ENCODE assay signal across 8 mouse cellular contexts in the genomic region with DNA sequence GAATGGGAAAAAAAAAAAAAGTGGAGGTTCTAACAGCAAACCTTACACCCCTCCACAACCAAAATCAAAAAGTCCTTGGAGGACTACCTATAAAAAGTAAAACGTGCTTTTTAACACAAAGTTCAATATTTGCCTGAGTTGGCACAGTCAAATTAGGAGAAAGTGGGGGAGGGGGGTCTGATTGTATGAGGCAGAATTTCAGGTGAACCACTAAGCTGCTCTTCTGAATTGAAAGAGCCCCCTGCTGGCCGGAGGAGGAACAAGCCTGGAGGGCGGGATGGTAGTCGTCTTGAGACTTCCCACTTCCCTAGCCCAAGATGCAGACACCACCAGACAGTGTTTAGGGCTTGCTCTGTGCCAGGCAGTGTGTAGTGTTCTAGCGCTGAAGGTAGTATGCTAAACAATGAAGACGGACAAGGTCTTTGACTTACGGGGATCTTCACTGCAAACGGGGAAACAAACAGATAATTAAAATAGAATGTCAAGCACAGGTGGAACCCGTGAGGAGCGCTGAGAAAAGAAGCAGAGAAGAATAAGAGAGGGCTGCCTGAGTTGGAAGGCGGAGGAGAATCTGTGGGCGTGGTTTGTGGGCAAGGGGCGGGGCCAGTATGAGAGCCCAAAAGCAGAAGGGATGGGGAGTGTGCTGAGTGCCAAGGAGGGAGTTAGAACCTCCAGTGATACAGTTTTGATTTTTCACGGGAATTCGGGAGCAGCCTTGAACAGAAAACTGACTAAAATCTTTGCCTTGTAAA.
DNase-seq lines count a peak whose midpoint lies in the region; ATAC-seq lines count a peak whose summit lies in the region.

No protein-coding gene starts in this region.

- H3K27me3 ChIP-seq in hindbrain, embryonic 16.5 days (replicated peaks; ENCODE audit: control insufficient read depth, insufficient read depth, low read length), result no peaks in the 10 kb centered on the region

- ATAC-seq in hindbrain, embryonic 16.5 days, result peak; percentile 81

- H3K9me3 ChIP-seq in hindbrain, embryonic 16.5 days (ENCODE audit: control insufficient read depth, low read length), result no peaks in the 10 kb centered on the region

- peak; percentile 89 for DNase-seq in NIH3T3 (ENCODE audit: low read depth)
- peak; percentile 72 to 86 for DNase-seq in cerebellum, postnatal 25 days
- DNase-seq in gastrocnemius, adult 18-20 months (ENCODE audit: low spot score), result peak; percentile 80
- peak; percentile 68 for DNase-seq in left cerebral cortex, adult 11 months (ENCODE audit: low spot score)
- DNase-seq in lung, postnatal 4 days, result peak; percentile 79 to 86
- DNase-seq in retina, postnatal 7 days (ENCODE audit: low read depth, low spot score), result peak; percentile 52
- DNase-seq in urinary bladder, adult 18-20 months (ENCODE audit: low spot score in 2 of 2), result peak; percentile 82 to 83

- peak overlapping the region; percentile 17 for H3K4me3 ChIP-seq in hindbrain, embryonic 16.5 days (ENCODE audit: low read length)

- 7% methylated on average over 15 of the region's 15 CpGs for WGBS in hindbrain, embryonic 16.5 days

- no peaks in the 10 kb centered on the region for H3K4me1 ChIP-seq in hindbrain, embryonic 16.5 days (ENCODE audit: control insufficient read depth, insufficient read depth, low read depth, low read length)

- 0 out of 2 replicates have a peak overlapping the region, but pooled peaks have one; percentile 4 for H3K9ac ChIP-seq in hindbrain, embryonic 16.5 days (ENCODE audit: low read depth, low read length)

- no peak overlapping the region for H3K27ac ChIP-seq in hindbrain, embryonic 16.5 days (ENCODE audit: low read depth, low read length)

- no peaks in the 10 kb centered on the region for H3K36me3 ChIP-seq in hindbrain, embryonic 16.5 days (ENCODE audit: control insufficient read depth, insufficient read depth, low read length)

- peak overlapping the region; percentile 46 for H3K4me2 ChIP-seq in hindbrain, embryonic 16.5 days (ENCODE audit: low read length)
